Mouse (Mus musculus): ENCODE data around the gene Tyk2. TPM values are rescaled to one million over a fixed set of nuclear protein-coding genes. Genes with fewer than 3 reads are reported as not detected.

Tyk2 gene
- total RNA-seq, 2 experiments from 2014 or later = 2.7 to 3.3 TPM

DNA sequence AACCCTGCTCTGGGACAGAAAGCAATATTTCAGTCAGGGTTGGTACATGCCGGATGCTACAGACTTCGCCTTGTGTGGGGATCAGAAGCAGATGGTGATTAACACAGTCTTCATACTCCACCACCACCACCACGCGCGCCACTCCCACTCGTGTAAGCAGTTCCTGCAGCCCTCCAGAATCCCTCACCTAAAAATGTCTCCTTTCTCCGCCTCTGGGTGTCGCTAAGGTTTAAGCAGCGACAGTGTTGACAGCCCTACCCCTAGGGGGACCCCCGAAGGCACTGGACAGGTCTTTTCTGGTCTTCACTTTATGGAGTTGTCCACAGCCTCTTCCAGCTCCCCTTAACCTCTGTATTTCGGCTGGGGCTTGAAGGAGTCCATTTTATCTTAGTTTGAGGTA is 21.7 kb upstream of the Tyk2 start:
- no peak for ATAC-seq (replicated peaks; ENCODE audit: low FRiP score, poor library complexity, severe bottlenecking)

DNA sequence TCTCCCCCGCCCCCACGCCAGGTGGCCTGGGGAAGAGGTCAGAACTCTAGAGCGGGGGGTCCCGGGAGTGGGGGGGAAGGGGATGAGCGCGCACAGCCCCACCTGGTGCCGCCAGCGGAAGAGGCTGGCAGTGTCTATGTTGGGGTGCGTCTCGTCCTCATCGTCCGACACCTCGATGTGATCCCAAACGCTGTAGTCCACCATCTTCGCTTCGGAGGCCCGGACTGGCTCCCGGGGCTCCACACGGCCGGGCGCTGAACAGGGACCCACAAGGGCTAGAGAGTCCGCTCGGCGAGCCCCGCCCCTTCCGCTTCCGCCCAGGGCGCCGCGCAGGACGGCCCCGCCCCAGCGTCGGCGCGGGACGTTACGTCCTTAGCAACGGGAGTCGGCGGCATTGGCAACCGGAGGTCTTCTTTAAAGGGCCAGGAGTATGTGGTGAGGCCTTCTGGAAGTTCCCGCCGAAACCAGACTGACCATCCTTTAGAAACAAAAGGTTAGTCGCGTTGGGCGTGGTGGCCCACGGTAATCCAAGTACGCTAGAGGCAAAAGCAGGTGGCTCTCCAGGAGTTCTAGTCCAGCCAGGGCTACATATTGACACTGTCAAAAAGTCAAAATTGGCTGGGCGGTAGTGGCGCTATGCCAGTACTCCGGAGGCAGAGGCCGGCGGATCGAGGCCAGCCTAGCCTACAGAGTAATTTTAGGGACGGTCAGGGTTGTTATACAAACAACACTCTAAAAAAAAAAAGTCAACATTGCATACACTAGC is 18.8 kb upstream of the Tyk2 start, which contains the start of gene Cdc37:
Cdc37 (minus strand) TSS at position 329 of the 766 bp plus-strand sequence.
- peak; percentile 95 for ATAC-seq (replicated peaks; ENCODE audit: low FRiP score, poor library complexity, severe bottlenecking)

DNA sequence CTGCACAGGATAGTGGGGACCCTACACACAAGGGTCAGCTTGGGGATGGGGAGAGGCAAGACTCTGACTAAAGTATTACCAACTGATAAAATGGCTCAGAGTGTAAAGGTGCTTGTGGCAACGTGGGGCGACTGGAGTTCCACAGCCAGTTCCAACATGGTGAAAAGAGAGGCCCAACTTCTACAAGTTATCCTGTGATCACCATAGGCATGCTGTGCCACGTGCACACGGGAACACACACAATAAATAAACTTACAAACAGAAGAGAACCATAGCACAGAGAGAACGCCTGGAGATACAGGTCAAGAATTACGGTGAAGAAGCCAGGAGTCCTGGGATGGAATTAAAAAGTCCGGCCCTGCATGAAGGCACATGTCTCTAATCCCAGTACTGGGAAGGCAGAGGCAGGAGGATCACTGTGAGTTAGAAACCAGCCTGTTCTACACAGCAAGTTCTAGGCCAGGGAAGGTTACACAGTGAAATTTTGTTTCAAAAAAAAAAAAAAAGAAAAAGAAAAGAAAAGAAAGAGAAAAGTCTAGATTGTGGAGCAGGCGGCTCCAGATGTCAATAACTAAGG is 18.1 kb upstream of the Tyk2 start:
- no peak for ATAC-seq (replicated peaks; ENCODE audit: low FRiP score, poor library complexity, severe bottlenecking)

DNA sequence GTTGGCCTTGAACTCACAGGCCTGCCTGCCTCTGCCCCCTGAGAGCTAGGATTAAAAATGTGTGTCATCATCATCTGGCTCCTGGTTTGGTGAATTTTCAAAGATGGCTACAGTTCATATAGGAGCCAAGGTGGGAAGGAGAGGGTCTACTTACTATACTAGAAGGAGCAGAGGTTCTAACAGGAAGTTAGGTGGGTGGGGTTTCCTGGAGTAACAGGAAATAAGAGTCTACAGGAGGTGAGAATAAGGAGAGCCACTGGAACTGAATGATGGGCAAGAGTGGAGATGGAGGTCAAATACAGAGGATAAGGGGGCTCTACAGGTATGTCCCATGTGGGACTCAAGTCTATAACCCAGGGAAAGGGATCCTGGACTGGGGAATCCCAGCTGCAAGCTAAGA is 17.4 kb upstream of the Tyk2 start:
- ATAC-seq (replicated peaks; ENCODE audit: low FRiP score, poor library complexity, severe bottlenecking) = no peak

DNA sequence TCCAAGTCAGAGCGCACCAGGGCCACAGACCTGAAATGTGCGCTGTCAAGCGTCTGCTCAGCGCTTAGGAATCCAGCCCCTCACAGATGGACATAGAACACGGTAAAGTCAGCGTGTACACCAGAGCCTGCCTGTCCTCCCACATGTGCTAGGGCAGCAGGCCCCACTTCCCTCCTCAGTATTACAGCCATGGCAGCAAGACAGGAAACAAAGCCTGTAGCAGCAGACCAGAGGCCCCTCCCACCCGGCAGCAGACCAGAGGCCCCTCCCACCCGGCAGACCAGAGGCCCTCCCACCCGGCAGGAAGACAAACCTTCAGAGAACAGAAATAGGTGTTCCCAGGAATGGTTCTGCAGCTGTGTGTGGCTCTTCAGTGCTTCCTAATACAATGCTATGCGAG is 15.7 kb upstream of the Tyk2 start:
- ATAC-seq (replicated peaks; ENCODE audit: low FRiP score, poor library complexity, severe bottlenecking) = peak; percentile 50; the same call in 1 of the 2 replicates

DNA sequence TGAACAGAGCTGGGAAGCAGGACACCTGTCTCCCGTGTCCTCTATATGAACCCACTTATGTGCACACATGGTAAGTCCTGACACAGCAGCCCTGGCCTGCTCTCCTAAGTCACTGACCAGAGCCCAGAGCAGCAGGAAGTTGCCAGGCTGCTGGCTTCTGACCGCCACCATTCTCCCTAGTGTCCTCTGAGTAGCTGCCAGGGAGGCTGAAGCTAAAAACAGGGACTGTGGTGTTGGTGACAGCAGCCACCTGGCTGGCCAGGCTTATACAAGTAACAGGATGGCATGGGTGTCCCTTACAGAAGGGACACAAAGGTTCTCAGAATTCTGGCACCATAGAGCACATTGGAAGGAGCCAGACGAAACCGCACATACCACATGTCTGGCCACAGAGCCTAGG is 14.4 kb upstream of the Tyk2 start:
- ATAC-seq (replicated peaks; ENCODE audit: low FRiP score, poor library complexity, severe bottlenecking) = no peak

DNA sequence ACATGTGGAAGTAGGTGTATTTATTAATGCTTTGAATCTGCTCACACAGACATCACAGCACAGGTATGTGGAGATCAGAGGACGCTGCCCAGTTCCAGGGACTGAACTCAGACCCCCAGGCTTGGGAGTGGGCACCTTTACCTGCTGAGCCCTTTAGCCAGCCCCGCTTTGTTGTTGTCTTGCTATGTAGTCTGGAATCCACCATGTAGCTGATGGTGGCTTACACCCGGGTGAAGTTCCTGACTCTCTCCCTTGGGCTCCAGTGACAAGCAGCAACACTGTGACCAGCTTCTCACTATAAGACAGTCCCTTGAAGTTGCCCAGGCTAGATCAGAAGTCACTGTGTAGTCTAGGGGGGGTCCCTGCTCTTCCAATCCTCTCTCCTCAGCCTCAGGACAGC is 13.3 kb upstream of the Tyk2 start:
- no peak for ATAC-seq (replicated peaks; ENCODE audit: low FRiP score, poor library complexity, severe bottlenecking)

DNA sequence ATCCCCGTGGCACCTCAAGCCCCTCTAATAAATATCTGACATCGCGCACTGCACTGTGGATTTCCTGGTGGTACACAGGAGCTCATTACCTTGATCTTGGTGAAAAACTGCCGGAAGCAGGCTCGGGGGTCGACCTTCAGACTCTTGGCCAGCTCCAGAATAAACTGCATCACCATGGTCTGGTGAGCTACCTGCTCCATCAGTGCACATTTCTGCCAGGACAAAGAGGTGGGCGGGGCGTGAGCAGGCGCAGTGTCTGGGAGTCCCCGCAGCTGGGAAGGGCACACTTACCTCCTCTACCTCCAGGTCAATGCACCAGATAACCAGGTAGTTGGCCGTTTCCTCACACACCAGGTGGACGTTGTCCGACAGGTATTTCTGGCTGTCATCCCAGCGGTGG is 10.9 kb upstream of the Tyk2 start:
- ATAC-seq (replicated peaks; ENCODE audit: low FRiP score, poor library complexity, severe bottlenecking) = no peak

DNA sequence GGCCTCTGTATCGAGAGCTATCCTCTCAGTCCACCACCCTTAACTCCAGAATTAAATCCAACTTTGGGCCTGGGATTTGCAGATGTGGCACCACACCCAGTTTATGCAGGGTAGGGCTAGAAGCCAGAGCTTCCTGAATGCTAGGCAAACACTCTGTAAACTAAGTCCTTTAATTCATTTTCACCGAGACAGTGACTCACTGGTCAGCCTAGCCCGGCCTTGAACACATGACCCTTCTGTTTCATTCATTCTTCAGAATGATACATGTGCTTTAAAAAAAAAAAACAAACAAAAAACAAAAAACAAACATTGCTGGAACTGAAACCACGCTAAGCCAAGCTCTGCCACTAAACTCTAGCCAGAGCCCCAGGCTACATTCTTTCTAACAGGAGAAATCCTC is 7.3 kb upstream of the Tyk2 start:
- no peak for ATAC-seq (replicated peaks; ENCODE audit: low FRiP score, poor library complexity, severe bottlenecking)

DNA sequence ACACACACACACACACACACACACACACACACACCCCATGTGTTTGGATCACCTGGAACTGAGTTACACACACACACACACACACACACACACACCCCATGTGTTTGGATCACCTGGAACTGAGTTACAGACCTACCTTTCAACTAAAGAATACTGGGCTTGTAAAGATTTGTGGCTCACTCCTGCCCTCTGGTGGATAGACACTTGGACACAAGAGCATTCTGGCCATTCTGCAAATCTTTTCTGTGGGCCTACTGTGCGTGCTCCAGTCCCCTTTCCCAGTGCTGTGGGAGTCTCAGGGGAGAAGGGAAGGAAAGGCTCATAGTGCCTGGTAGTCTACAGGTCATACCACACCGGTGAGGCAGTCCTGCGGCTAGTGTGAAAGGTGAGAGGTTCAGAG is 6.2 kb upstream of the Tyk2 start:
- ATAC-seq (replicated peaks; ENCODE audit: low FRiP score, poor library complexity, severe bottlenecking) = peak; percentile 77

DNA sequence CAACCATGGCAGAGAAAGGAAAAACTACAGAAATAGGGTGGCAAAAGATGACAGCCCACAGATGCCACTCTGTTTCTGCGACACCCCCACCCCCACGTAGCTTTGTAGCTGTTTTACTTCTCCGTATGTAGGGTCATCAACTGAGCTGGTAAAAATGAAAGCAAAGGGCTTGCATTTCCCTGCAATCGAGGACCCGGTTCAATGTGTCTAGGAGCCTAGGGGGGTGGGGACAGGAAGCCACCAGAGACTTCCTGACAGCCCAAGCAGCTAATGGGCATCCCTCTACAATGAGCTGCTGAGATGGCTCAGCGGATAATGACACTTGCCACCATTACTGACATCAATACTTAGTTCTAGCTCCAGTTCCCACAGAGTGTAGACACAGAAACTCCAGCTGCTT is 5.4 kb upstream of the Tyk2 start:
- ATAC-seq (replicated peaks; ENCODE audit: low FRiP score, poor library complexity, severe bottlenecking) = no peak

DNA sequence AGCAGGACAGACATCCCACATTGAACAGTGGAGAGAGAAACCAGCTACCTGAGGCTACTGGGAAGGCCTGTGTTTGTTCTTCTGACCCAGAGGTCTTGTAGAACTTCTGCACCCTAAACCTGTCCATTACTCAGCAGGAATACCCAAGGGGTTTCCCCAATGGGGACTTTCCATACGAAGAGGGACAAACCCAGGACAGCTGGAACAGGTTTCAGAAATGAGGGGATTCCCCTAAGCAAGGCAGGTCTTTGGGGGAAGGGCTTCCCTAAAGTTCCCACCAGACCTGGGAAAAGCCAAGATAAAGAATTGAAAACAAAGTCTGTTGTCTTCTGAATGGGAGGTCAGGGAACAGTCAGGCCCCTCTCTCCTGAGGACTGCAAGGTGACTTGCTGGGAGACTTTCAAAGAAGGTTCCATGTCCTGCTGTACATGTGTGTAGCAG is 4.9 kb upstream of the Tyk2 start:
- ATAC-seq (replicated peaks; ENCODE audit: low FRiP score, poor library complexity, severe bottlenecking) = no peak

DNA sequence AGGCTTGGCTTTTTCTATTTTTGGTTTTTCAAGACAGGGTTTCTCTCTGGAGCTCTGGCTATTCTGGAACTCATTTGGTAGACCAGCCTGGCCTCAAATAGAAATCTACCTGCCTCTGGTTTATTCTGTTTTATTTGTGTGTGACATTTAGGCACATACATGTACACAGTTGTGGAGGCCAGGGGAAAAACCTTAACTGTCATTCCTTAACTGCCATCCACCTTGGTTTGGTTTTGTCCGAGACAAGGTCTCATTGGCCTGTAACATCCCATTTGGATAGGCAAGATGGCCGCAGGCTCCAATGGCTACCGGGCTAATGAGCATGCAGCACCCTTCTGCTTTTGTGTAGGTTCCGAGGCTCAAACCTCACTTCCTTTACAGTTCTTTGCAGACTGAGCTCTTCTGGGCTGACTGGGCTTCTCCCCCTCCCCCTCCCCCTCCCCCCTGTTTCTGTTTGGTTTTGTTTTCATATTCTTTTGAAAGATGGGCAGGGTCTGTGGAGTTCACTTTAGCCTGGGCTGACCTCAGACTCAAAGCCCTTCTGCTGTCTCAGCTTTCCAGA is 4.4 kb upstream of the Tyk2 start:
- no peak for ATAC-seq (replicated peaks; ENCODE audit: low FRiP score, poor library complexity, severe bottlenecking)

DNA sequence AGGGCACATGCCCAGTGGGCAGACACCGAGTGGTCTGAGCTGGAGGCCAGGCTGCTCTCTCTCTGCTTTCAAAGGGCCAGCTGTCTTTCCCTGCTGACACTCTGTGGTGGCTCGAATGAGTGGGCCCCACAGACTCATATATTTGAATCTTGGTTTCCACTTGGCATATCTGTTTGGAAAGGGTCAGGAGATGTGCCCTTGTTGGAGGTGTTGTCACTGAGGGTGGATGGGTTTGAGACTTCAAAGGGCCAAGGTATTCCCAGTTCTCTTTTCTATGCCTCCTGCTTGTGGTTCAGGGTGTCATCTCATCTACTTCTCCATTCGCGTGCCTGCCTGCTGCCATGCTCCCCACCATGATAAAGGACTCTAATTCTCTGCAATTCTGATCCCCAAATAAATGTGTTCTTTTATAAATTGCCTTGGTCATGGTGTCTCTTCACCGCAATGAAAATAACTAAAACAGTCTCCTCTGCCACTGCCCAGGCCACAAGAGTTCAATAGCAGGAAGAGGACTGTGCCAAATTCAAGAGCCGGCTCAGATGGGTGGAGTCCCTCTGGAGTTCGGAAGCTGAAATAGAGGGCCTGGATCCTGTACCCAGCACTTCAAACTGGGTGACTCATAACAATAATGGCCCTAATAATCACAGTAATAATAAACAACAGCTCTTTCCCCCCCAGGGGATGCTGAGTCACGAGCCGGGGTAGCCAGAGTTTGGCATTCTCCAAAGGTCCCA is 3.7 kb upstream of the Tyk2 start:
- no peak for ATAC-seq (replicated peaks; ENCODE audit: low FRiP score, poor library complexity, severe bottlenecking)

DNA sequence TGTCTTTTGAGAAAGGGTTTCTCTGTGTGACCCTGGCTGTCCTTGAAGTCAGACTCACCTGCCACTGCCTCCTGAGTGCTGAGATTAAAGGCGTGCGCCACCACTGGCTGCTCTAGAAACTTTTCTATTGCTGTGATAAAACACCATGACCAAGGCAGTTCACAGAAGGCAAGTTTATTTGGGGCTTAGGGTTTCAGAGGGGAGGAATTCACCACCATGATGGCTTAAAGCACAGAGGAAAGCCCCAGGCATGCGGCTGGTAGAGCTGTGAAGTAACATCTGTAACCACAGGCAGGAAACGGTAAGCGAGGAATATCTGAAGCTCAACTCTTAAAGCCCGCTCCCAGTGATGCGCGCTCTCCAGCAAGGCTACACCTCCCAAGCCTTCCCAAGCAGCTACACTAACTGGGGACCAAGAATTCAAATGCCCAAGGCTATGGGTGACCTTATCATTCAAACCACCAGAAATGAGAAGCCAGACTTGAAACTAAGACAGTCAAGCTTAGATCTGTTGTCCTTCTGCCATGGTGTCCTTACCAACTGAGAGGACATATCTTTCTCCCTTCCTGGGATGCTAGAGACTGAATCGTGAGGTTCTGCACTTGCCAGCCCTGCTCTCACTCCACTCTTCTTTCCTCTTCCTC is 2.1 kb upstream of the Tyk2 start:
- ATAC-seq (replicated peaks; ENCODE audit: low FRiP score, poor library complexity, severe bottlenecking) = no peak

DNA sequence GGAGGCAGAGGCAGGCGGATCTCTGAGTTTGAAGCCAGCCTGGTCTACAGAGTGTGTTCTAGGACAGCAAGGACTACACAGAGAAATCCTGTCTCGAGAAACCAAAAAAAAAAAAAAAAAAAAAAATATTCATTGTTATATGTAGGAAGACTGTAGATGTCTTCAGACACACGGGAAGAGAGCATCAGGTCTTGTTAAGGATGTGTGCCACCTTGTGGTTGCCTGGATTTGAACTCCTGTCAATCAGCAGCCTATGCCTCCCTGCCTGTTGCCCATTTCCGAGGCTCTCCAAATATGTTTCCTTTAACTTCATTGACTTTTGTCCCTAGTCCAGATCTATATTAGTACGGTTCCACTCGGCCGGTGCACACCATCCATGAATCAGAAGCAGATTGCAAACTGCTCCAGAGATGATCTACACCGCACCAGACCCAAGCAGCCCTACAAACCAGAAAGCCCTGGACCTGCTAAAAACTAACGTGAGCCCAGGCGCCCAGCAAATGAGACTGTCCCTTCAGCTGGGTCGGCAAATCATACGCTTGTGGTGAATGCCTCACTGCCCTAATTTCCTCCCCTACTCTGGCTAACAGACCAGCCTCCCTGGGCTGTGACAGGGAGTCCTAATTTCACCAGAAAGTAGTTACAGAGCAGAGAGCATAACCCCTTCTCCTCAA is 1.2 kb upstream of the Tyk2 start:
- no peak for ATAC-seq (replicated peaks; ENCODE audit: low FRiP score, poor library complexity, severe bottlenecking)

DNA sequence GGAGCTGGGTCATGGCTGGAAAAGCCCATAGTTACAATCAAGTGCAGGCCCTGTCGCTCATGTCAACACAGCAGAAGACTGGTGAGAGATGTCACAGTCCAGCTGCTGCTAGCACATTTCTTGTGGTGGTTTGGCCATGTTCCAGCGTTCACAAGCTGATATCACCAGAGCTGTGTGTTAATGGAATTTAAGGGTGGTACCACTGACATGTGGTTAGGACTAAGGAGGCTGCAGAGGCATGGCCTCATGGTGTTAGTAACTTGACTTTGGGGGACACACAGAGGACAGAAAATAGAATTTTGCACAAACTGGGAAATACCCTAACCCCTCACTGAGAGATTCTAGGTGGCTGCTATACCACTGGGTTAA is 4.8 kb downstream of the Tyk2 start:
- ATAC-seq (replicated peaks; ENCODE audit: low FRiP score, poor library complexity, severe bottlenecking) = 0 out of 2 replicates have a peak, but pooled peaks have one; percentile 18

DNA sequence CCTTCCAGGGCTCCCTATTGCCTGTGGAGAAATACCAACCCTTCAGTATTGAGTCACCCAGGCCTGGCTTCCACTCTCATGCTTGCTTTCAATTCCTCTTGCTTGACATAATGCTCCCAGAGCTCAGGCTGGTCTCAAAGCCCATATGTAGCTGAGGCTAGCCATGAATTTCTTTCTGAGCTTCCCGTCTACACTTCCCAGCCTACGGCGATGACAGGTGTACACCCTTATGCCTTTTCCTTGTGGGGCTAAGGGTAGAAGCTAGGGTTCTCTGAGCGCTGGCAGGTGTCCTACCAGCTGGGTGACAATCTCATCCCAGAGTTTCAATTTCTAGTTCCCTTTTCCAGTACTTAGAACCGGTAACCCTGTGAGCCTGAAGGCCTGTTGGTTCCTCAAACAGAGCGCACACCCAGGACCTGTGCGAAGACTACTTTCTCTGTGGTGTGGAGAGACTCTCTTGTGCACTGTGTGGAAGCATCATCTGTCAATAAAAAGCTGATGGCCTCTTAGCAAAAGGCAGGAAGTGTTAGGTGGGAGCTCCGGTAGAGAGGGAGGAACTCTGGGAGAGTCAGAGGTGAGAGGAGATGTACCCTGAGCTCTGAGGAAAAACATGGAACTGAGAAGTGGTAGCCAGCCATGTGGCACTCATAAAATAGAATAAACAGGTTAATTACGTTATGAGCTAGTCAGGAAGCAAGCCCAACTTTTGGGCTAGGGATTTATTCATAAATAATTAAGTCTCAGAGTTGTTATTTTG is 5.4 kb downstream of the Tyk2 start:
- ATAC-seq (replicated peaks; ENCODE audit: low FRiP score, poor library complexity, severe bottlenecking) = no peak

DNA sequence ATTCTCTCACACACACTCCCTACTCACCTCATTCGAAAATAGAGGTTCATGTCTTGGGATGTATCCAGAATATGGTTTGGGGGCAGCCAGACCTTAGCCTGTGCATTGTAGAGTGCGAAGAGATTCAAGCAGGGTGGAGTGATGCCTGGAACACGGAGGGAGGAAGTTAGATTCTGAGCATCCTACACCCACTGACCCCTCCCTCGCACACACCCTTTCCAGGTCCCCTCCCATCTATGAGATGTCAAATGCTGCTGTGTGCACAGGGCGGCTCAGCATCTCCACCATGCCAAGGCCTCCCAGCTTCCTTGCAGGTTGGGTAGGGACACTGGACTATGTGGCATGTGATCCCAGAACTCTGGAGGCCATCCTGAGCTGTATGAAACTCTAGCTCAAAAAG is 6.2 kb downstream of the Tyk2 start:
- no peak for ATAC-seq (replicated peaks; ENCODE audit: low FRiP score, poor library complexity, severe bottlenecking)

Data from erythroblast, adult 5-6 weeks (primary cell).